29 mouse cellular contexts compared by ENCODE assay signal in genomic region chr11:110303411-110303810, GRCm38 (mm10). TPM values are rescaled to one million over a fixed set of nuclear protein-coding genes. Genes with fewer than 3 reads are reported as not detected.
DNase-seq lines count a peak whose midpoint lies in the region; ATAC-seq and TF ChIP-seq lines count a peak whose summit lies in the region.
"Had no signal": no experiment of that assay in that cellular context is flagged by ENCODE, and none has a peak within 500 bp of the region (broad histone marks: within the 10 kb centered on the region; RNA-seq: fewer than 3 reads in every experiment).

No protein-coding gene starts in this region.

- no peak overlapping the region for H3K9ac ChIP-seq in hindbrain, embryonic 11.5 days (ENCODE audit: low read depth, low read length)
- H3K9ac ChIP-seq in hindbrain, postnatal 0 days (replicated peaks; ENCODE audit: low read length) = no peak overlapping the region
- no peak overlapping the region for H3K9ac ChIP-seq in lung, postnatal 0 days (replicated peaks; ENCODE audit: low read depth)
- H3K9ac ChIP-seq: limb, embryonic 13.5 days; lung, embryonic 15.5 days; midbrain, embryonic 13.5 days had no signal

- no peak for TF ChIP-seq CTCF in hindbrain, postnatal 0 days (IDR thresholded peaks at IDR 0.05; ENCODE audit: low read depth)
- no peak for TF ChIP-seq CTCF in lung, postnatal 0 days (IDR thresholded peaks at IDR 0.05)

- H3K4me1 ChIP-seq in hindbrain, embryonic 11.5 days (replicated peaks; ENCODE audit: control insufficient read depth, insufficient read depth, low read length) = no peaks in the 10 kb centered on the region
- H3K4me1 ChIP-seq in hindbrain, postnatal 0 days (ENCODE audit: insufficient read depth, low read length) = no peaks in the 10 kb centered on the region
- peaks cover 13% of the 10 kb centered on the region for H3K4me1 ChIP-seq in embryonic facial prominence, embryonic 10.5 days
- H3K4me1 ChIP-seq in limb, embryonic 10.5 days = peaks cover 28% of the 10 kb centered on the region
- H3K4me1 ChIP-seq in lung, postnatal 0 days (ENCODE audit: insufficient read depth, low read depth, low read length) = no peaks in the 10 kb centered on the region
- H3K4me1 ChIP-seq: limb, embryonic 13.5 days; lung, embryonic 15.5 days had no signal

- peak; percentile 7 for DNase-seq in hindbrain, embryonic 11.5 days (ENCODE audit: low spot score)
- no peak for DNase-seq in hindbrain, postnatal 0 days (ENCODE audit: low spot score)
- peak; percentile 20 for DNase-seq in embryonic facial prominence, embryonic 10.5 days (ENCODE audit: low spot score)
- peak; percentile 35 for DNase-seq in limb, embryonic 10.5 days (ENCODE audit: low spot score)
- DNase-seq in adrenal gland, postnatal 36 days = no peak
- DNase-seq in lung, postnatal 0 days (ENCODE audit: low spot score) = no peak
- no peak for DNase-seq in left cerebral cortex, adult 9 months (ENCODE audit: low spot score in 2 of 2)
- DNase-seq: adrenal gland, postnatal 25 days; cerebellum, adult 2 months; cerebellum, postnatal 14 days; heart, postnatal 14 days; kidney, adult 8-10 months; kidney, postnatal 4 days; lung, postnatal 36 days; right cerebral cortex, adult 18-20 months; thymus, adult 18-20 months; thymus, postnatal 25 days had no signal

- no peak overlapping the region for H3K27ac ChIP-seq in hindbrain, embryonic 11.5 days (ENCODE audit: low read depth, low read length)
- H3K27ac ChIP-seq in hindbrain, postnatal 0 days = no peak overlapping the region
- H3K27ac ChIP-seq in embryonic facial prominence, embryonic 10.5 days (replicated peaks) = no peak overlapping the region
- no peak overlapping the region for H3K27ac ChIP-seq in limb, embryonic 10.5 days
- H3K27ac ChIP-seq in lung, postnatal 0 days (ENCODE audit: low read length) = no peak overlapping the region
- H3K27ac ChIP-seq: hindbrain, embryonic 10.5 days; kidney, postnatal 0 days; limb, embryonic 13.5 days; lung, embryonic 15.5 days; midbrain, embryonic 13.5 days; stomach, postnatal 0 days had no signal

- TF ChIP-seq EP300 in lung, postnatal 0 days (IDR thresholded peaks at IDR 0.05) = no peak

- H3K36me3 ChIP-seq in hindbrain, embryonic 11.5 days (ENCODE audit: control insufficient read depth, insufficient read depth, low read length) = no peaks in the 10 kb centered on the region
- 0 out of 2 replicates have a peak, but pooled peaks cover 5% of the 10 kb centered on the region for H3K36me3 ChIP-seq in hindbrain, postnatal 0 days (ENCODE audit: insufficient read depth, low read length)
- no peaks in the 10 kb centered on the region for H3K36me3 ChIP-seq in embryonic facial prominence, embryonic 10.5 days (replicated peaks)
- H3K36me3 ChIP-seq in limb, embryonic 10.5 days = no peaks in the 10 kb centered on the region
- H3K36me3 ChIP-seq in lung, postnatal 0 days (ENCODE audit: insufficient read depth, low read length) = no peaks in the 10 kb centered on the region
- H3K36me3 ChIP-seq: hindbrain, embryonic 10.5 days; limb, embryonic 13.5 days; lung, embryonic 15.5 days; midbrain, embryonic 13.5 days had no signal

- WGBS in hindbrain, embryonic 11.5 days = 41% methylated on average over 3 of the region's 3 CpGs
- 36% methylated on average over 3 of the region's 3 CpGs for WGBS in hindbrain, postnatal 0 days
- 29% methylated on average over 3 of the region's 3 CpGs for WGBS in embryonic facial prominence, embryonic 10.5 days
- 30% methylated on average over 3 of the region's 3 CpGs for WGBS in limb, embryonic 10.5 days
- 65% methylated on average over 3 of the region's 3 CpGs for WGBS in lung, postnatal 0 days

- ATAC-seq in hindbrain, embryonic 11.5 days (ENCODE audit: low FRiP score) = no peak
- ATAC-seq in hindbrain, postnatal 0 days = no peak
- no peak for ATAC-seq in lung, postnatal 0 days
- ATAC-seq: forebrain, embryonic 16.5 days; hindbrain, embryonic 16.5 days; intestine, embryonic 16.5 days; midbrain, embryonic 13.5 days; Patski had no signal

- H3K4me3 ChIP-seq in hindbrain, embryonic 11.5 days (ENCODE audit: low read depth, low read length) = no peak overlapping the region
- H3K4me3 ChIP-seq in hindbrain, postnatal 0 days (ENCODE audit: low read length) = no peak overlapping the region
- no peak overlapping the region for H3K4me3 ChIP-seq in embryonic facial prominence, embryonic 10.5 days
- no peak overlapping the region for H3K4me3 ChIP-seq in limb, embryonic 10.5 days
- no peak overlapping the region for H3K4me3 ChIP-seq in lung, postnatal 0 days (ENCODE audit: low read depth, low read length)
- H3K4me3 ChIP-seq: hindbrain, embryonic 10.5 days; limb, embryonic 13.5 days; lung, embryonic 15.5 days; midbrain, embryonic 13.5 days had no signal

- no peaks in the 10 kb centered on the region for H3K27me3 ChIP-seq in hindbrain, embryonic 11.5 days (ENCODE audit: control insufficient read depth, insufficient read depth, low read length)
- no peaks in the 10 kb centered on the region for H3K27me3 ChIP-seq in hindbrain, postnatal 0 days (ENCODE audit: insufficient read depth, low read length)
- H3K27me3 ChIP-seq in embryonic facial prominence, embryonic 10.5 days (replicated peaks; ENCODE audit: low read depth, poor library complexity, severe bottlenecking) = no peaks in the 10 kb centered on the region
- no peaks in the 10 kb centered on the region for H3K27me3 ChIP-seq in limb, embryonic 10.5 days (ENCODE audit: low read depth, poor library complexity, severe bottlenecking)
- no peaks in the 10 kb centered on the region for H3K27me3 ChIP-seq in lung, postnatal 0 days (replicated peaks; ENCODE audit: insufficient read depth, low read length)
- H3K27me3 ChIP-seq: limb, embryonic 13.5 days; lung, embryonic 15.5 days; midbrain, embryonic 13.5 days; Patski had no signal

- no peaks in the 10 kb centered on the region for H3K9me3 ChIP-seq in hindbrain, embryonic 11.5 days (ENCODE audit: control insufficient read depth, low read length)
- H3K9me3 ChIP-seq in hindbrain, postnatal 0 days (ENCODE audit: low read length) = no peaks in the 10 kb centered on the region
- no peaks in the 10 kb centered on the region for H3K9me3 ChIP-seq in embryonic facial prominence, embryonic 10.5 days
- H3K9me3 ChIP-seq in limb, embryonic 10.5 days (replicated peaks) = no peaks in the 10 kb centered on the region
- H3K9me3 ChIP-seq in lung, postnatal 0 days (ENCODE audit: low read length) = no peaks in the 10 kb centered on the region
- H3K9me3 ChIP-seq: hindbrain, embryonic 10.5 days; limb, embryonic 13.5 days; lung, embryonic 15.5 days; midbrain, embryonic 13.5 days had no signal

- H3K4me2 ChIP-seq in hindbrain, embryonic 11.5 days (replicated peaks; ENCODE audit: low read depth, low read length) = no peak overlapping the region
- H3K4me2 ChIP-seq in hindbrain, postnatal 0 days (ENCODE audit: low read depth, low read length) = no peak overlapping the region
- H3K4me2 ChIP-seq in lung, postnatal 0 days (replicated peaks; ENCODE audit: low read depth, low read length) = no peak overlapping the region
- H3K4me2 ChIP-seq: limb, embryonic 13.5 days; liver, embryonic 11.5 days; lung, embryonic 15.5 days; midbrain, embryonic 13.5 days had no signal

RNA-seq across cellular contexts. Expression of gene Abca5, which starts 34.1 kb away (rescaled TPM):
- polyA plus RNA-seq in hindbrain, embryonic 11.5 days (2014; fragmentation: Nextera tagmentation; extraction: Ambion mirVana) = 4.3 and 6.5 TPM in 2 replicates
- total RNA-seq in hindbrain, postnatal 0 days (2014; rRNA removed) = 25.4 and 26.3 TPM in 2 replicates
- 14.6 and 15.9 TPM in 2 replicates for polyA plus RNA-seq in hindbrain, postnatal 0 days (2015; fragmentation: Nextera tagmentation; extraction: Ambion mirVana)
- polyA plus RNA-seq in embryonic facial prominence, embryonic 10.5 days (2016; fragmentation: Nextera tagmentation; extraction: Ambion mirVana) = 1.5 and 3.5 TPM in 2 replicates
- 2.2 and 2.9 TPM in 2 replicates for polyA plus RNA-seq in limb, embryonic 10.5 days (2016; fragmentation: Nextera tagmentation; extraction: Ambion mirVana)
- total RNA-seq in adrenal gland, postnatal 36 days (2021) = 10 to 100 TPM; 15.7 to 20.2 TPM
- polyA plus RNA-seq in lung, postnatal 0 days (2015; fragmentation: Nextera tagmentation; extraction: Ambion mirVana) = 8.2 and 9.0 TPM in 2 replicates

RNA-seq across cellular contexts. Expression of gene Abca6, which starts 51.8 kb away (rescaled TPM):
- 0.05 TPM in 1 of 2 replicates, not detected in the other for polyA plus RNA-seq in hindbrain, embryonic 11.5 days (2014; fragmentation: Nextera tagmentation; extraction: Ambion mirVana)
- total RNA-seq in hindbrain, postnatal 0 days (2014; rRNA removed) = 0.63 and 0.93 TPM in 2 replicates
- 0.75 and 0.76 TPM in 2 replicates for polyA plus RNA-seq in hindbrain, postnatal 0 days (2015; fragmentation: Nextera tagmentation; extraction: Ambion mirVana)
- polyA plus RNA-seq in embryonic facial prominence, embryonic 10.5 days (2016; fragmentation: Nextera tagmentation; extraction: Ambion mirVana) = 0.41 and 0.50 TPM in 2 replicates
- 0.16 and 0.19 TPM in 2 replicates for polyA plus RNA-seq in limb, embryonic 10.5 days (2016; fragmentation: Nextera tagmentation; extraction: Ambion mirVana)
- total RNA-seq in adrenal gland, postnatal 36 days (2021) = 1 to 10 TPM; 2.9 to 3.5 TPM
- 1.6 and 2.3 TPM in 2 replicates for polyA plus RNA-seq in lung, postnatal 0 days (2015; fragmentation: Nextera tagmentation; extraction: Ambion mirVana)
- total RNA-seq: MEL had no signal
- polyA plus RNA-seq: Patski had no signal

Comparison
In these comparisons a context has a peak if more than half of its experiments do, and no peak if none do; other contexts are left out.
1. DNase-seq: peak in hindbrain, embryonic 11.5 days (single experiment), embryonic facial prominence, embryonic 10.5 days (single experiment) and limb, embryonic 10.5 days (single experiment); none in hindbrain, postnatal 0 days (single experiment), adrenal gland, postnatal 36 days (0 of 2), lung, postnatal 0 days (single experiment) and left cerebral cortex, adult 9 months (0 of 2).